Mouse (Mus musculus): Measurements from ENCODE around the gene Ggct. TPM values are rescaled to one million over a fixed set of nuclear protein-coding genes. Genes with fewer than 3 reads are reported as not detected.
A peak's percentile ranks its signal among the peaks of the same experiment; 100 is the strongest.

Gene Ggct
- 10 to 100 TPM; 17.7 to 20.3 TPM for total RNA-seq (2021)

GRCm38 (mm10) chr6:54992734-54993260 lies at the start of gene Ggct:
Gene Ggct, minus strand, starts transcription at chr6:54992950.
- intact Hi-C loops (cut with DNase I), result loop anchor here (10.0 kb wide), 2 partner anchors 178 to 288 kb away; partner anchors contain the start of gene Znrf2

GRCm38 (mm10) chr6:55040031-55040430 lies 47.3 kb upstream of the Ggct start:
- DNase-seq, result no peak
- intact Hi-C loops (cut with DNase I), result no loop called here

More at GRCm38 (mm10) chr6:54992734-54993260, at the start of gene Ggct:
- DNase-seq, result peak; percentile 97

GRCm38 (mm10) chr6:55039446-55039783 lies 46.7 kb upstream of the Ggct start:
- intact Hi-C loops (cut with DNase I), result no loop called here

GRCm38 (mm10) chr6:55038671-55039445 lies 46.1 kb upstream of the Ggct start:
- DNase-seq, result peak; percentile 13
- intact Hi-C loops (cut with DNase I), result no loop called here

More at GRCm38 (mm10) chr6:55039446-55039783, 46.7 kb upstream of the Ggct start:
- no peak for DNase-seq

GRCm38 (mm10) chr6:55037799-55038670 lies 45.3 kb upstream of the Ggct start, which contains the start of gene Gars:
Gene Gars, plus strand, starts transcription at chr6:55038007.
- intact Hi-C loops (cut with DNase I), result no loop called here
- peak; percentile 84 for DNase-seq

GRCm38 (mm10) chr6:55036731-55037130 lies 44.0 kb upstream of the Ggct start:
- intact Hi-C loops (cut with DNase I), result no loop called here
- no peak for DNase-seq

- peak; percentile 36 for DNase-seq
- intact Hi-C loops (cut with DNase I), result no loop called here
Observed at GRCm38 (mm10) chr6:55027642-55028041, 34.9 kb upstream of the Ggct start.

- intact Hi-C loops (cut with DNase I), result no loop called here
- DNase-seq, result no peak
Observed at GRCm38 (mm10) chr6:55021806-55022205, 29.1 kb upstream of the Ggct start.

- no peak for DNase-seq
- intact Hi-C loops (cut with DNase I), result loop anchor here (10.0 kb wide), 2 partner anchors 146 to 424 kb away; partner anchors contain the start of genes Fkbp14 and Plekha8
Observed at GRCm38 (mm10) chr6:55018417-55018816, 25.7 kb upstream of the Ggct start.

- intact Hi-C loops (cut with DNase I), result loop anchor here (10.0 kb wide), 2 partner anchors 148 to 422 kb away; partner anchors contain the start of genes Fkbp14 and Plekha8
- peak; percentile 62 for DNase-seq
Observed at GRCm38 (mm10) chr6:55016710-55017583, 24.2 kb upstream of the Ggct start.

- intact Hi-C loops (cut with DNase I), result loop anchor here (10.0 kb wide), 2 partner anchors 149 to 421 kb away; partner anchors contain the start of genes Fkbp14 and Plekha8
Observed at GRCm38 (mm10) chr6:55016236-55016635, 23.5 kb upstream of the Ggct start.

GRCm38 (mm10) chr6:55014184-55014583 lies 21.4 kb upstream of the Ggct start:
- DNase-seq, result no peak
- intact Hi-C loops (cut with DNase I), result loop anchor here (10.0 kb wide), 2 partner anchors 151 to 419 kb away; partner anchors contain the start of genes Fkbp14 and Plekha8

More at GRCm38 (mm10) chr6:55016236-55016635, 23.5 kb upstream of the Ggct start:
- peak; percentile 21 for DNase-seq

- intact Hi-C loops (cut with DNase I), result loop anchor here (10.0 kb wide), 2 partner anchors 152 to 418 kb away; partner anchors contain the start of genes Fkbp14 and Plekha8
- DNase-seq, result no peak
Observed at GRCm38 (mm10) chr6:55012516-55012915, 19.8 kb upstream of the Ggct start.

GRCm38 (mm10) chr6:55010330-55011091 lies 17.8 kb upstream of the Ggct start:
- intact Hi-C loops (cut with DNase I), result loop anchor here (10.0 kb wide), 2 partner anchors 154 to 416 kb away; partner anchors contain the start of genes Fkbp14 and Plekha8
- no peak for DNase-seq

- intact Hi-C loops (cut with DNase I), result loop anchor here (10.0 kb wide), 2 partner anchors 155 to 415 kb away; partner anchors contain the start of genes Fkbp14 and Plekha8
- DNase-seq, result no peak
Observed at GRCm38 (mm10) chr6:55009391-55010230, 16.9 kb upstream of the Ggct start.

GRCm38 (mm10) chr6:55008401-55008800 lies 15.7 kb upstream of the Ggct start:
- intact Hi-C loops (cut with DNase I), result no loop called here
- DNase-seq, result no peak

GRCm38 (mm10) chr6:55003559-55003958 lies 10.8 kb upstream of the Ggct start:
- intact Hi-C loops (cut with DNase I), result no loop called here
- no peak for DNase-seq

- intact Hi-C loops (cut with DNase I), result no loop called here
- DNase-seq, result no peak
Observed at GRCm38 (mm10) chr6:55002438-55002837, 9.7 kb upstream of the Ggct start.
